Mouse (Mus musculus) inflammation-experienced regulatory T-cells, adult 6 months (primary cell): Measurements from ENCODE around the gene Fam168b. TPM values are rescaled to one million over a fixed set of nuclear protein-coding genes. Genes with fewer than 3 reads are reported as not detected.

Experiments used
- ATAC-seq: one replicate; pipeline ENCODE4 v1.8.0; 2017
- polyA plus RNA-seq, 3 experiments: library from polyadenylated mRNA; unstranded; fragments of 100-300 nt; shearing (Covaris generic); gene quantifications; one replicate each; pipeline ENCODE4 v1.2.1; 2017

Gene Fam168b
- polyA plus RNA-seq, 3 experiments from 2014 or later = 15.0 to 27.8 (median 19.4) TPM

- no peak for ATAC-seq
These were observed 7.7 kb upstream of the Fam168b start for GRCm38 (mm10) chr1:34850343-34851136.

- peak; percentile 53 for ATAC-seq
These were observed 7.0 kb upstream of the Fam168b start, which contains the start of gene Plekhb2 for GRCm38 (mm10) chr1:34849745-34850342. Plekhb2 (plus strand) TSS chr1:34849976.

- no peak for ATAC-seq
These were observed 4.2 kb upstream of the Fam168b start for GRCm38 (mm10) chr1:34847070-34847469.

- ATAC-seq = peak; percentile 36
These were observed 440 bp downstream of the Fam168b start for GRCm38 (mm10) chr1:34842389-34842861.

GRCm38 (mm10) chr1:34841709-34842388 is 1.0 kb downstream of the Fam168b start:
- ATAC-seq = no peak

- no peak for ATAC-seq
These were observed 3.6 kb downstream of the Fam168b start for GRCm38 (mm10) chr1:34839241-34839640.

GRCm38 (mm10) chr1:34837951-34838689 is 4.7 kb downstream of the Fam168b start:
- ATAC-seq = no peak

GRCm38 (mm10) chr1:34834904-34835303 is 8.0 kb downstream of the Fam168b start:
- no peak for ATAC-seq

- peak; percentile 91 for ATAC-seq
These were observed 11.5 kb downstream of the Fam168b start for GRCm38 (mm10) chr1:34831381-34831780.

GRCm38 (mm10) chr1:34830934-34831333 is 11.9 kb downstream of the Fam168b start:
- no peak for ATAC-seq

- ATAC-seq = no peak
These were observed 14.2 kb downstream of the Fam168b start for GRCm38 (mm10) chr1:34828528-34829294.

- no peak for ATAC-seq
These were observed 15.0 kb downstream of the Fam168b start for GRCm38 (mm10) chr1:34827900-34828299.

- ATAC-seq = peak; percentile 78
These were observed 17.0 kb downstream of the Fam168b start for GRCm38 (mm10) chr1:34825909-34826308.

GRCm38 (mm10) chr1:34824208-34824607 is 18.7 kb downstream of the Fam168b start:
- ATAC-seq = no peak

- ATAC-seq = peak; percentile 47
These were observed 19.5 kb downstream of the Fam168b start for GRCm38 (mm10) chr1:34823353-34823752.

GRCm38 (mm10) chr1:34822746-34823145 is 20.1 kb downstream of the Fam168b start:
- ATAC-seq = no peak

- no peak for ATAC-seq
These were observed 20.9 kb downstream of the Fam168b start for GRCm38 (mm10) chr1:34822003-34822402.

GRCm38 (mm10) chr1:34821411-34821810 is 21.5 kb downstream of the Fam168b start:
- no peak for ATAC-seq

- no peak for ATAC-seq
These were observed 23.5 kb downstream of the Fam168b start for GRCm38 (mm10) chr1:34819225-34819910.

- ATAC-seq = no peak
These were observed 27.0 kb downstream of the Fam168b start for GRCm38 (mm10) chr1:34815843-34816242.
